Mouse (Mus musculus) erythroblast, embryonic 14.5 days (primary cell): ENCODE measurements at regions not wholly inside any gene's neighbourhood (a gene's known extent, or its start where the extent isn't known, plus 50 kb on each side); places are given as distances from the start of the nearest gene placed in this dataset.

Experiments
- GATA1 ChIP-seq: IDR thresholded peaks from 2 replicates; pipeline ENCODE4 v1.6.1; 2012; ENCODE audit warnings: low read length, inconsistent platforms, mixed read lengths
- TAL1 ChIP-seq: IDR thresholded peaks from 3 replicates; pipeline ENCODE4 v1.6.1; 2012; ENCODE audit warnings: low read length, inconsistent platforms, mixed read lengths

GRCm38 (mm10) chr19:54470034-54470433 lies 426.1 kb downstream of the Adra2a start:
- TF ChIP-seq GATA1 (no peak), TAL1 (no peak)
